Mouse (Mus musculus): Measurements from ENCODE around the gene Nisch. TPM values are rescaled to one million over a fixed set of nuclear protein-coding genes. Genes with fewer than 3 reads are reported as not detected.

Gene Nisch
- total and polyA plus RNA-seq, 3 experiments = 46.3 to 180 (median 85.2) TPM

DNA sequence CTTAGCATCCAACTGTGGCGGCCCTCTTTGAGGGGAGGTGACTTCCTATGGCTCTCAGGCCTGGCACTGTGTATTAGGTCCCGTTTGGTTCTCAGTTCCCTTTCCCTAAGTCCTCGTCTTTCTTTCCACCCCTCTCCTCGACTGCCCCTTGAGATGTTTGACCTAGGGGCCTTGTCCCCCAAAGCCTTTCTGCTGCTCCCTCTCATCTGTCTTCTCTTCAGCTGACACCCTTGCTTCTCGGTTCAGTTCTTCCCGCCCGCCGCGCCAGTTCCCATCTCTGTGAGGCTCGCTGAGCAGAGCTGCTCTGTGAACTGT, 79.5 kb downstream of the Nisch start:
- Histone ChIP-seq H3K4me3 (replicated peaks in 1 of 3; ENCODE audit: low read depth in 2 of 3, low read length in 2 of 3, poor library complexity in 1 of 3) (no peak overlapping the region), H3K27me3 (replicated peaks) (peaks cover 13% of the 10 kb centered on the region), H3K9ac (ENCODE audit: insufficient read depth, low read depth) (no peak overlapping the region), H3K36me3 (replicated peaks in 1 of 2; ENCODE audit: control insufficient read depth in 1 of 2, insufficient read depth in 1 of 2, low read length in 1 of 2) (peaks cover 26 to 63% of the 10 kb centered on the region in 2 experiments), H3K9me3 (replicated peaks; ENCODE audit: low read length) (no peaks in the 10 kb centered on the region), H3K27ac (ENCODE audit: insufficient read depth, low read depth) (no peak overlapping the region), H3K4me1 (ENCODE audit: control insufficient read depth in 1 of 2, insufficient read depth in 2 of 2) (peaks cover 0 to 3% of the 10 kb centered on the region in 2 experiments; a peak in 2 of 4 replicates), H3K4me2 (ENCODE audit: insufficient read depth, low read depth, poor library complexity, severe bottlenecking) (no peak overlapping the region), H3K79me2 (replicated peaks; ENCODE audit: control insufficient read depth, extremely low read depth, insufficient read depth, poor library complexity, severe bottlenecking) (no peaks in the 10 kb centered on the region)
- in situ Hi-C loops (cut with MboI; ENCODE audit: low pct_ligation_motif_present, low pct_unique_long_range_greater_than_20kb, low sequenced_read_pairs) (no loop called here), dilution Hi-C loops (cut with MboI; ENCODE audit: extremely low pct_ligation_motif_present, extremely low pct_unique_long_range_greater_than_20kb, low sequenced_read_pairs) (no loop called here)
- TF ChIP-seq KAT2A (IDR thresholded peaks at IDR 0.05; ENCODE audit: insufficient replicate concordance, low read length) = no peak
- no peak for TF ChIP-seq ZMIZ1 (IDR thresholded peaks at IDR 0.05; ENCODE audit: low read depth, low read length)
- no peak for TF ChIP-seq EP300 (IDR thresholded peaks at IDR 0.05; ENCODE audit: low read length)
- TF ChIP-seq CHD2 (IDR thresholded peaks at IDR 0.05; ENCODE audit: low read length) = no peak
- no peak for TF ChIP-seq ELF1 (IDR thresholded peaks at IDR 0.05; ENCODE audit: low read depth, low read length)
- no peak for TF ChIP-seq NRF1 (IDR thresholded peaks at IDR 0.05; ENCODE audit: low read depth, low read length)
- no peak for TF ChIP-seq ZKSCAN1 (IDR thresholded peaks at IDR 0.05; ENCODE audit: borderline replicate concordance, low read depth, low read length)
- TF ChIP-seq E2F4 (IDR thresholded peaks at IDR 0.05; ENCODE audit: insufficient replicate concordance, low read depth, low read length) = no peak
- TF ChIP-seq JUND (conservative IDR thresholded peaks at IDR 0.05; ENCODE audit: low read depth, low read length) = no peak
- no peak for TF ChIP-seq BHLHE40 (IDR thresholded peaks at IDR 0.05; ENCODE audit: low read depth, low read length)
- TF ChIP-seq TCF12 (IDR thresholded peaks at IDR 0.05; ENCODE audit: low read depth, low read length) = no peak
- TF ChIP-seq POLR2A (IDR thresholded peaks at IDR 0.05; ENCODE audit: low read depth, low read length) = no peak
- no peak for TF ChIP-seq POLR2AphosphoS2 (IDR thresholded peaks at IDR 0.05; ENCODE audit: low read depth, low read length)
- TF ChIP-seq PAX5 (IDR thresholded peaks at IDR 0.05; ENCODE audit: low read length) = no peak
- TF ChIP-seq JUN (IDR thresholded peaks at IDR 0.05; ENCODE audit: insufficient read depth, low read depth, low read length) = no peak
- no peak for TF ChIP-seq MYC (IDR thresholded peaks at IDR 0.05; ENCODE audit: low read depth, low read length)
- DNase-seq (ENCODE audit: extremely low read depth) = no peak

DNA sequence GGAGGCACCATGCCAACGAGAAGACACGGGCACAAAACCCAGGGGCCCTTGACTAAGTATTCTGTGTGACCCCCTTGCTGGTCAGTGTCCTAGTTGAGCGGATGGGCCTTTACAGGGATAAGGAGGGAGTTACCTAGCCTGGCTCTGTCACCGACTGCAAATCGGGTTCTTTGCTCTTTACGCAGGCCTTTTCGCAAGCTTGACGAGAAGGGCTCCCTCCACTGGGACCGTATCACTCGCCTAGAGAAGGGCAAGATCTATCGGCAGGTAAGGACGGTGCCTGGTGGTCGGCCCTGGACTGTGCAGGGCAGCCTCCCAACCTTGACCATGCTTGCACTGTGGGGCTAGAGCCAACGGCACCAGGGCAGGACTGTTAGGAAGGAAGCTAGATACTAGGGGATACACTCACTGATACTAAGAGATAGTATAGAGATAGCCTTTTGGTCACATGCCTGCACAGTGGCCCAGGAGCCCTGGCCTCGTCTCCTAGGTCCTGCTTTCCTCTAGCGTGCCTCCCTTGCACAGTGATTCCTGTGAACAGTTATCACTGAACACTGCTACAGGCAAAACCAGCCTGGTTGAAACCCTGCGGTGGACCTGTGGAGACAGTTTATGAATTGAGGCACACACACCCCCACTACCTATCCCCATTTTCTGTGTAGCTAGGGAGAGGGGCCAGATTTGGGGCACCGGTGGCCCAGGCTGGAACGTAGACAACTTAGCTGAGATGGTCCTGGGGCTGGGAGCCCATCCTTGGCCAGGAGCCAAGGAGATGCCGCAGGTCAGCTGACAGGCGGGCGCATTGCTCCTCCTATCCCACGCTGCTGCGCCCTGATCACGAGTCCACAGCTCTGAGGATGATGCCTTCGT, 80.1 kb downstream of the Nisch start:
- in situ Hi-C loops (cut with MboI; ENCODE audit: low pct_ligation_motif_present, low pct_unique_long_range_greater_than_20kb, low sequenced_read_pairs) (no loop called here), dilution Hi-C loops (cut with MboI; ENCODE audit: extremely low pct_ligation_motif_present, extremely low pct_unique_long_range_greater_than_20kb, low sequenced_read_pairs) (no loop called here)
- no peak overlapping the region for H3K4me3 ChIP-seq (replicated peaks in 1 of 3; ENCODE audit: low read depth in 2 of 3, low read length in 2 of 3, poor library complexity in 1 of 3)
- H3K27ac ChIP-seq (ENCODE audit: insufficient read depth, low read depth) = no peak overlapping the region
- H3K4me1 ChIP-seq (ENCODE audit: control insufficient read depth in 1 of 2, insufficient read depth in 2 of 2) = peaks cover 2 to 3% of the 10 kb centered on the region in 2 experiments; a peak in 2 of 4 replicates
- H3K4me2 ChIP-seq (ENCODE audit: insufficient read depth, low read depth, poor library complexity, severe bottlenecking) = no peak overlapping the region
- peaks cover 26 to 57% of the 10 kb centered on the region in 2 experiments for H3K36me3 ChIP-seq (replicated peaks in 1 of 2; ENCODE audit: control insufficient read depth in 1 of 2, insufficient read depth in 1 of 2, low read length in 1 of 2)
- H3K9ac ChIP-seq (ENCODE audit: insufficient read depth, low read depth) = no peak overlapping the region
- DNase-seq (ENCODE audit: extremely low read depth) = no peak
- H3K79me2 ChIP-seq (replicated peaks; ENCODE audit: control insufficient read depth, extremely low read depth, insufficient read depth, poor library complexity, severe bottlenecking) = no peaks in the 10 kb centered on the region
- H3K9me3 ChIP-seq (replicated peaks; ENCODE audit: low read length) = no peaks in the 10 kb centered on the region
- peaks cover 17% of the 10 kb centered on the region for H3K27me3 ChIP-seq (replicated peaks)
- no peak for TF ChIP-seq RCOR1 (conservative IDR thresholded peaks at IDR 0.05; ENCODE audit: low read depth, low read length)
- no peak for TF ChIP-seq MAFK (IDR thresholded peaks at IDR 0.05; ENCODE audit: insufficient replicate concordance, low read length)
- no peak for TF ChIP-seq MYC (IDR thresholded peaks at IDR 0.05; ENCODE audit: low read depth, low read length)
- no peak for TF ChIP-seq MXI1 (IDR thresholded peaks at IDR 0.05; ENCODE audit: low read depth, low read length)
- TF ChIP-seq JUN (IDR thresholded peaks at IDR 0.05; ENCODE audit: insufficient read depth, low read depth, low read length) = no peak
- no peak for TF ChIP-seq BHLHE40 (IDR thresholded peaks at IDR 0.05; ENCODE audit: low read depth, low read length)
- TF ChIP-seq USF2 (conservative IDR thresholded peaks at IDR 0.05; ENCODE audit: low read depth, low read length) = no peak
- no peak for TF ChIP-seq POLR2A (IDR thresholded peaks at IDR 0.05; ENCODE audit: low read depth, low read length)
